Mouse (Mus musculus): ENCODE data around the gene Parp8.

Gene Parp8

GRCm38 (mm10) chr13:117025226-117026067 is at the start of gene Parp8:
TSS of gene Parp8 (minus strand) at chr13:117025537.
- DNase-seq: peak; percentile 15 to 40

- DNase-seq: no peak
Measured at GRCm38 (mm10) chr13:117062628-117063315, 37.4 kb upstream of the Parp8 start.

- DNase-seq: no peak
Measured at GRCm38 (mm10) chr13:117056466-117056865, 31.1 kb upstream of the Parp8 start.

- DNase-seq: no peak
Measured at GRCm38 (mm10) chr13:117054811-117055496, 29.6 kb upstream of the Parp8 start.

GRCm38 (mm10) chr13:117052748-117053147 is 27.4 kb upstream of the Parp8 start:
- no peak for DNase-seq

GRCm38 (mm10) chr13:117048541-117048971 is 23.2 kb upstream of the Parp8 start:
- no peak for DNase-seq

- no peak for DNase-seq
Measured at GRCm38 (mm10) chr13:117043567-117043966, 18.2 kb upstream of the Parp8 start.

- DNase-seq: no peak
Measured at GRCm38 (mm10) chr13:117041021-117041420, 15.7 kb upstream of the Parp8 start.

- no peak for DNase-seq
Measured at GRCm38 (mm10) chr13:117036277-117036676, 10.9 kb upstream of the Parp8 start.

- no peak for DNase-seq
Measured at GRCm38 (mm10) chr13:117035121-117035520, 9.8 kb upstream of the Parp8 start.

GRCm38 (mm10) chr13:117034676-117035075 is 9.3 kb upstream of the Parp8 start:
- DNase-seq: no peak

- DNase-seq: no peak
Measured at GRCm38 (mm10) chr13:117033676-117034308, 8.5 kb upstream of the Parp8 start.

- DNase-seq: no peak
Measured at GRCm38 (mm10) chr13:117032402-117032801, 7.1 kb upstream of the Parp8 start.

- no peak for DNase-seq
Measured at GRCm38 (mm10) chr13:117031546-117031945, 6.2 kb upstream of the Parp8 start.

GRCm38 (mm10) chr13:117028221-117028620 is 2.9 kb upstream of the Parp8 start:
- DNase-seq: no peak

GRCm38 (mm10) chr13:117027336-117027735 is 2.0 kb upstream of the Parp8 start:
- no peak for DNase-seq

- no peak for DNase-seq
Measured at GRCm38 (mm10) chr13:117026276-117026780, 991 bp upstream of the Parp8 start.

GRCm38 (mm10) chr13:117024916-117025225 is 466 bp downstream of the Parp8 start:
- DNase-seq: no peak

GRCm38 (mm10) chr13:117024127-117024915 is 1.0 kb downstream of the Parp8 start:
- DNase-seq: peak; percentile 31 to 38

- DNase-seq: no peak
Measured at GRCm38 (mm10) chr13:117023346-117024050, 1.8 kb downstream of the Parp8 start.

- no peak for DNase-seq
Measured at GRCm38 (mm10) chr13:117020631-117021030, 4.7 kb downstream of the Parp8 start.
